Mouse (Mus musculus) CD4-positive, CD25-positive, alpha-beta regulatory T cell (primary cell): Measurements from ENCODE around the gene Ifi205. TPM values are rescaled to one million over a fixed set of nuclear protein-coding genes. Genes with fewer than 3 reads are reported as not detected.

Source experiments
- polyA plus RNA-seq: library from polyadenylated mRNA; unstranded; fragments of 100-300 nt; shearing (Covaris generic); gene quantifications from one replicate; pipeline ENCODE4 v1.2.1, GENCODE M21; 2017

Gene Ifi205
- 0.24 TPM for polyA plus RNA-seq

DNA sequence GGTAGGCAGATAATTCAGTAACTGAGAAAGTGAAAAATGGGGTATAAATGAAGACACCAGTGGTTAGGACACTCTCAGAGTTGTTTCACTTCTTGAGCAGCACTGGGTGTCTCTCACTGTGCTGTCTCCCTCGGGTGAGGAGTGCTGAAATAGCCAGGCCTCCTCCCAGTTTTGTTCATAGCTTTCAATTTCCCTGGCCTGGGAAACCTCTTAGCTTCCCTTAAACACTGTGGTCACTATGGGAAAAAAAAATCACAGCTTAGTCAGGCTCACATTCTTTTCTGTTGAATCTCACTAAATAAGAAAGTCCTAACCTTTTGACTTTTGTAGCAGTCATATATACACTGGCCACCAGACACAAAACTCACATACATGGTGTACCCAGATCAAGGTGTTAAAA, at the start of gene Ifi205:
Gene Ifi205 (minus strand): TSS at position 113 of the 400 bp plus-strand sequence.

DNA sequence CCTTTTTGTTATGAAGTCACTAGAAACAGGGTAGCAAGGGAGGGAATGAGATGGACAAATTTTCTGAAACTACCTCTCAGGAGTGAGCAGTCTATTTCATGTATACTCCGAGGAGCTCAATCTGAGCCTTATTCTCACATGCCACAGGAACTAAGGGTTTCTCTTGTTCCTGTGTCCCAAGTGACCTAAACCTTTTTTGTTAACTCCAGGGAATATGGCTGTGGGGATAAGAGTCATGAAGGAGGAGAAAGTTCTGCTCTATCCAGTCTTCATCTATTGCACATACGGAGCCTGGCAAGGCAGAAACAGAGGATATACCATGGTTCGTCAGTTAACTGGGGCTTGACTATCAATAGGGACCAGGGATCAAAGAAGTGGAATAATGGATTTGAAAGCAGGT, 34.7 kb upstream of the Ifi205 start, which contains the start of gene Olfr430:
Gene Olfr430 (plus strand): TSS at position 301 of the 400 bp plus-strand sequence.

DNA sequence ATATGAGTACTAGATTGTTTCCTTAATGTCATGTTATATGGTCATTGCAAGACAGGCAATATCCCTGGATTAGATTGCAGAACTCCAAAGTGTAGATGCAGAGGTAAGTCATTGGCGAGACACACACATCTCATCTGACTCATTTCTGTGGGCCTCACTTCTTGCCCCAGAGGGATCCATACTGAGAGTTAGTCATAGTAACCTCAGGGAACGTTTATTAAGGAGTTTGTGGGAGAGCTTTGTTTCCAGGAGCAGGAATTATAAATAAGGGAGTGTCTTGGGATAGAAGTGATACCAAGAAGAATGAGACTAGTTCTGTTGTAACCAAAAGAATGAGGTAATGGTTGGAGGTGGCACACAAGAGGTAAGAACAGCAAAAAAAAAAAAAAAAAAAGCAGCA, 17.3 kb upstream of the Ifi205 start, which contains the start of gene Olfr432:
Gene Olfr432 (plus strand): TSS at position 313 of the 400 bp plus-strand sequence.

DNA sequence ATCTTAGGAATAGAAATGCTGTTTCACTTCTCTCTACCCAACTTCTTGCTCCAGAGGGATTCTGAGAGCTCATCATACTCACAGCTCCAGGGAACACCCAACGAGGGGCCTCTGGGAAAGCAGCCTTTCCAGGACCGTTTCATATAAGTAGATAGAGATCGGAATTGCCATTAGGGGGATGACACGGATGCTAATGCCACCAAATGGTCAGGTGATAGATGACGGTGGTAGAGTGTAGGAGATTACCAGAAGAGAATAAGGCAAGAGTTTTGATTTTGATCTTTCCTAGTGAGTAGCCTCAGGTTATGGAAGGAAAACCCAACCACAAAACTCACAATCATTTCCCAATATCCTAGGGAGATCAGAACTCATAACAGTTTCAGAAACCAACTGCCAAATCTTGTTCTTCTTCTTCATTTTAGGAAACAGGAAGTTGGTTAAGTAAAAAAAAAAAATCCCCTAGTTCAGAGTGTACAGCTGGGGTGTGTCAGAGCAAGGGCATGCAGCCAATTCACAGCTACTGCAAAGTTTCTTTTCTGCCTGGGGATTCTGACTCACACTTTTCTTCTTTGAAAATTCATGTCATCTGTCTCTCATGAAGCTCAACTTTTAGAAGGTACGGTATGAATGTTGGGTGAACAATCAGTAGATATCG, 9.0 kb upstream of the Ifi205 start, which contains the start of gene Olfr433:
Gene Olfr433 (plus strand): TSS at position 183 of the 655 bp plus-strand sequence.

DNA sequence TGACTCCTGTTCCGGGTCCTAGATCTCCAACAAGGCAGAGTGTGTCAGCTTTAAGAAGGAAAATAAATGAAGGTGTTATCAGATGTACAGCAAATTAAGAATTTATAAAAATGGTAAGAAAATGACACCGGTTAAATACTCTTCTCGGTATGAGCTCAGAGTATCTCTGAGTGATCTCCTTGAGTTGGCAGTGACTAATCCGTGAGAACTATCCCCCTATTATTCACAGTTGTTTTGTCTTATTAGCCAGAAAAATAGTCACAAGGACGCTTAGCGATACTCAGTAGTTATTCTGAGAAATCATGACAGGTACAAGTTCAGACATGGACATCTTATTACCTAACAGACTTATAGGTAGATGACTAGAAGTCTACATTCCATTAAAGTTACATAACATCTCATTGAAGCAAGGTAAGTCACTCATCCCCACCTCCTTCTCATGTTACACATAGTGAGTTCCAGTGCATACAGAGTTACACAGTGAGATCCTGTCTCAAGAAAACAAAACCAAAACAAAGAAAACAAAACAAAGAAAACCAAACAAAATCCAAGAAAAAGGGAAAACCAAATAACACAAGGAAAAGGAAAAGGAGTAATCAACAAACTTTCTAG, 48.8 kb downstream of the Ifi205 start, which contains the start of gene Ifi202b:
Gene Ifi202b (minus strand): TSS at position 51 of the 612 bp plus-strand sequence.

Other genes starting within 250 kb of the Ifi205 start
- gene Ifi211, start 118.8 kb downstream of the Ifi205 start, polyA plus RNA-seq = 1.0 TPM
- 503 TPM for gene Mndal, start 89.3 kb downstream of the Ifi205 start, polyA plus RNA-seq
- gene Ifi203, start 89.1 kb downstream of the Ifi205 start, polyA plus RNA-seq = 381 TPM
- not detected for gene Ifi202b, start 49.1 kb downstream of the Ifi205 start, polyA plus RNA-seq
- gene Olfr433, start 8.9 kb upstream of the Ifi205 start, polyA plus RNA-seq = 0.07 TPM
- gene Olfr432, start 17.4 kb upstream of the Ifi205 start, polyA plus RNA-seq = 0.24 TPM
- not detected for gene Olfr430, start 34.8 kb upstream of the Ifi205 start, polyA plus RNA-seq
- gene Olfr429, start 52.5 kb upstream of the Ifi205 start, polyA plus RNA-seq = not detected
- gene Olfr427, start 65.1 kb upstream of the Ifi205 start, polyA plus RNA-seq = not detected
- gene Olfr231, start 89.4 kb upstream of the Ifi205 start, polyA plus RNA-seq = not detected
- not detected for gene Olfr424, start 99.7 kb upstream of the Ifi205 start, polyA plus RNA-seq
- not detected for gene Olfr420, start 123.8 kb upstream of the Ifi205 start, polyA plus RNA-seq
- not detected for gene Spta1, start 141.0 kb upstream of the Ifi205 start, polyA plus RNA-seq
- gene Olfr419, start 220.3 kb upstream of the Ifi205 start, polyA plus RNA-seq = not detected